Mouse (Mus musculus) mature B cell (primary cell): Measurements from ENCODE around the gene Vav1.

ENCODE experiments used
- in situ Hi-C: fragments of 300-500 bp; cut with MboI; formaldehyde crosslinking; loops from 2 replicates; pipeline ENCODE4 v1.14.3; 2019

Vav1 gene

GRCm38 (mm10) chr17:57279591-57280224 is 808 bp downstream of the Vav1 start:
- in situ Hi-C loops, result no loop called here

- in situ Hi-C loops, result no loop called here
These were observed 1.5 kb downstream of the Vav1 start for GRCm38 (mm10) chr17:57280411-57280810.

GRCm38 (mm10) chr17:57283906-57284305 is 5.0 kb downstream of the Vav1 start:
- in situ Hi-C loops, result no loop called here

GRCm38 (mm10) chr17:57285077-57285476 is 6.2 kb downstream of the Vav1 start:
- in situ Hi-C loops, result no loop called here

GRCm38 (mm10) chr17:57286718-57287355 is 7.9 kb downstream of the Vav1 start:
- in situ Hi-C loops, result no loop called here

- in situ Hi-C loops, result no loop called here
These were observed 10.4 kb downstream of the Vav1 start for GRCm38 (mm10) chr17:57289252-57289651.

GRCm38 (mm10) chr17:57290001-57290670 is 11.2 kb downstream of the Vav1 start:
- in situ Hi-C loops, result no loop called here

GRCm38 (mm10) chr17:57290671-57291055 is 11.8 kb downstream of the Vav1 start:
- in situ Hi-C loops, result no loop called here

GRCm38 (mm10) chr17:57292302-57292701 is 13.4 kb downstream of the Vav1 start:
- in situ Hi-C loops, result no loop called here

- in situ Hi-C loops, result no loop called here
These were observed 14.1 kb downstream of the Vav1 start for GRCm38 (mm10) chr17:57292968-57293367.

GRCm38 (mm10) chr17:57295935-57296334 is 17.0 kb downstream of the Vav1 start:
- in situ Hi-C loops, result no loop called here

- in situ Hi-C loops, result no loop called here
These were observed 18.1 kb downstream of the Vav1 start for GRCm38 (mm10) chr17:57297040-57297439.

GRCm38 (mm10) chr17:57305593-57305992 is 26.7 kb downstream of the Vav1 start:
- in situ Hi-C loops, result no loop called here

GRCm38 (mm10) chr17:57307074-57307473 is 28.2 kb downstream of the Vav1 start:
- in situ Hi-C loops, result no loop called here

GRCm38 (mm10) chr17:57311801-57312200 is 32.9 kb downstream of the Vav1 start:
- in situ Hi-C loops, result no loop called here

- in situ Hi-C loops, result no loop called here
These were observed 48.7 kb downstream of the Vav1 start for GRCm38 (mm10) chr17:57327615-57328014.

- in situ Hi-C loops, result no loop called here
These were observed 50.0 kb downstream of the Vav1 start for GRCm38 (mm10) chr17:57328944-57329343.

- in situ Hi-C loops, result loop anchor here (10.0 kb wide), 4 partner anchors 86 to 336 kb away; partner anchors contain the start of genes Alkbh7, Clpp, Gpr108 and Trip10
These were observed 52.1 kb downstream of the Vav1 start for GRCm38 (mm10) chr17:57330993-57331392.

- in situ Hi-C loops, result loop anchor here (10.0 kb wide), 4 partner anchors 87 to 337 kb away; partner anchors contain the start of genes Alkbh7, Clpp, Gpr108 and Trip10
These were observed 53.3 kb downstream of the Vav1 start for GRCm38 (mm10) chr17:57332241-57332640.

GRCm38 (mm10) chr17:57334001-57334760 is 55.3 kb downstream of the Vav1 start:
- in situ Hi-C loops, result loop anchor here (10.0 kb wide), 4 partner anchors 89 to 339 kb away; partner anchors contain the start of genes Alkbh7, Clpp, Gpr108 and Trip10

- in situ Hi-C loops, result loop anchor here (10.0 kb wide), 4 partner anchors 90 to 340 kb away; partner anchors contain the start of genes Alkbh7, Clpp, Gpr108 and Trip10
These were observed 55.9 kb downstream of the Vav1 start for GRCm38 (mm10) chr17:57334761-57335150.

GRCm38 (mm10) chr17:57335194-57335593 is 56.3 kb downstream of the Vav1 start:
- in situ Hi-C loops, result loop anchor here (10.0 kb wide), 4 partner anchors 90 to 340 kb away; partner anchors contain the start of genes Alkbh7, Clpp, Gpr108 and Trip10
